Comparison of ENCODE assay signal across 8 mouse cellular contexts in the genomic region with DNA sequence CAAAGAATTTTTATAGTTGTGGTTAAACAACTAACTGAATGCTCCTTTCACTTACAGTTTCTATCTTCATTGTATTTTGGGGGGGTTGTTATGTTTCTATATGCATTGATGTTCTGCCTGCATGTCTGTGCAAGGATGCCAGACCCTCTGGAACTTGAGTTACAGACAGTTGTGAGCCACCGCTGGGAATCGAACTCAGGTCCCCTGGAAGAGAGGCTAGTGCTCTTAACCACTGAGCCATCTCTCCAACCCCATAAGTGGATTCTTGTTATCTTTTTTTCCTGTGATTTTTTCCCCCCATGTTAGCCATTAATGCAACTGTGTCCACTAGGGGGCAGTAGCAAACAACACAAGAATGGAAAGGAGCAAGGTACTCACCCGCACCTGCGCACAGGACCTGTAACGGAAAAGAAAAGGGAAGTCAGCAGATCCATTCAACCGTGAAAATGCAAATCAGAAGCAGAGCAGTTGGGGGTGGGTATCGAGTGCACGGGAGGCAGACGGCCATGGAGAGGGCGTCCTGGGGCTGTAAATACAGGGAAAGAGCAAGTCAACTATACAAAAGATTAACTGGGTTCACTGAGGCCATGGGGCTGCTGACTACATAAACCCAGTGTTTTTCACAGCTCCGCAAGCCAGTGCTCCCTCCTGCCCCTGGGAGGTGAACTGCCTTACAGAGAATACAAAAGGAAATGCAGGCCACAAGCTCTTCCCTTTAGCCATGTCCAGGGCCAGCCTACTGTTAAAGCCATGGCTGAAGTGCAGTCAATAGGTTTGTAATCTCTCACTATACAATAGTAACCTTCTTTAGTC.
DNase-seq lines count a peak whose midpoint lies in the region; ATAC-seq and TF ChIP-seq lines count a peak whose summit lies in the region.

No protein-coding gene starts in this region.

- no peaks in the 10 kb centered on the region for H3K27me3 ChIP-seq in hindbrain, embryonic 10.5 days (ENCODE audit: insufficient read depth, poor library complexity, severe bottlenecking)
- no peaks in the 10 kb centered on the region for H3K27me3 ChIP-seq in lung, embryonic 15.5 days
- H3K27me3 ChIP-seq in thymus, adult 2 months (ENCODE audit: control insufficient read depth, insufficient read depth, low read length), result no peaks in the 10 kb centered on the region

- no peak overlapping the region for H3K9ac ChIP-seq in lung, embryonic 15.5 days

- peak overlapping the region; percentile 49 for H3K4me2 ChIP-seq in lung, embryonic 15.5 days

- WGBS in hindbrain, embryonic 10.5 days, result 4% methylated on average over 11 of the region's 11 CpGs
- 2% methylated on average over 11 of the region's 11 CpGs for WGBS in lung, embryonic 15.5 days
- WGBS in thymus, adult 2 months, result 3% methylated on average over 11 of the region's 11 CpGs

- peak; percentile 90 for DNase-seq in NIH3T3 (ENCODE audit: low read depth)
- peak; percentile 97 for DNase-seq in cerebellum, adult 9-10 months
- DNase-seq in hindbrain, embryonic 10.5 days (ENCODE audit: low spot score), result peak; percentile 82
- DNase-seq in layer of hippocampus, adult 9-10 months (ENCODE audit: low spot score), result peak; percentile 82
- peak; percentile 55 for DNase-seq in ovary, adult 18-20 months (ENCODE audit: low spot score)
- DNase-seq in thymus, adult 2 months, result peak; percentile 90

- peak; percentile 28 for ATAC-seq in frontal cortex, adult (ENCODE audit: low TSS enrichment)
- ATAC-seq in lung, embryonic 15.5 days (ENCODE audit: borderline replicate concordance, extremely low read depth, low FRiP score, low TSS enrichment), result peak; percentile 37; the same call in 1 of the 2 replicates

- peak overlapping the region; percentile 79 for H3K27ac ChIP-seq in hindbrain, embryonic 10.5 days
- H3K27ac ChIP-seq in lung, embryonic 15.5 days, result no peak overlapping the region
- H3K27ac ChIP-seq in thymus, adult 2 months (ENCODE audit: control insufficient read depth, insufficient read depth, low read length), result peak overlapping the region; percentile 42; the same call in 1 of the 2 replicates

- H3K9me3 ChIP-seq in hindbrain, embryonic 10.5 days, result no peaks in the 10 kb centered on the region
- no peaks in the 10 kb centered on the region for H3K9me3 ChIP-seq in lung, embryonic 15.5 days

- TF ChIP-seq CTCF in thymus, adult 2 months (IDR thresholded peaks at IDR 0.05; ENCODE audit: borderline replicate concordance, control insufficient read depth, extremely low read depth, insufficient read depth, low read length, poor library complexity), result peak; percentile 45; the same call in 1 of the 2 replicates

- H3K36me3 ChIP-seq in hindbrain, embryonic 10.5 days, result no peaks in the 10 kb centered on the region
- H3K36me3 ChIP-seq in lung, embryonic 15.5 days, result no peaks in the 10 kb centered on the region
- no peaks in the 10 kb centered on the region for H3K36me3 ChIP-seq in thymus, adult 2 months (ENCODE audit: control insufficient read depth, insufficient read depth, low read length)

- peaks cover 23% of the 10 kb centered on the region for H3K4me1 ChIP-seq in hindbrain, embryonic 10.5 days (replicated peaks)
- no peaks in the 10 kb centered on the region for H3K4me1 ChIP-seq in lung, embryonic 15.5 days
- H3K4me1 ChIP-seq in thymus, adult 2 months (replicated peaks; ENCODE audit: control insufficient read depth, insufficient read depth, low read length), result peaks cover 6% of the 10 kb centered on the region

- H3K4me3 ChIP-seq in hindbrain, embryonic 10.5 days, result peak overlapping the region; percentile 41
- H3K4me3 ChIP-seq in lung, embryonic 15.5 days, result peak overlapping the region; percentile 24
- peak overlapping the region; percentile 58 for H3K4me3 ChIP-seq in thymus, adult 2 months (ENCODE audit: control insufficient read depth, insufficient read depth, low read length)

- no peak for TF ChIP-seq POLR2A in thymus, adult 2 months (IDR thresholded peaks at IDR 0.05; ENCODE audit: control insufficient read depth, extremely low read depth, insufficient read depth, low read length, poor library complexity)
